Mouse (Mus musculus): ENCODE data around the gene Apba2.

Gene Apba2

GRCm38 (mm10) chr7:64658914-64659313, 157.4 kb downstream of the Apba2 start:
- no peak for DNase-seq (ENCODE audit: low spot score in 2 of 2)

- DNase-seq (ENCODE audit: low spot score in 2 of 2) = no peak
These were observed 157.8 kb downstream of the Apba2 start for GRCm38 (mm10) chr7:64659328-64659727.

GRCm38 (mm10) chr7:64662506-64662905, 161.0 kb downstream of the Apba2 start:
- DNase-seq (ENCODE audit: low spot score in 2 of 2) = no peak

GRCm38 (mm10) chr7:64663600-64663999, 162.1 kb downstream of the Apba2 start:
- no peak for DNase-seq (ENCODE audit: low spot score in 2 of 2)

- DNase-seq (ENCODE audit: low spot score in 2 of 2) = no peak
These were observed 163.6 kb downstream of the Apba2 start for GRCm38 (mm10) chr7:64665120-64665519.

- no peak for DNase-seq (ENCODE audit: low spot score in 2 of 2)
These were observed 164.3 kb downstream of the Apba2 start for GRCm38 (mm10) chr7:64665716-64666298.

- DNase-seq (ENCODE audit: low spot score in 2 of 2) = no peak
These were observed 166.5 kb downstream of the Apba2 start for GRCm38 (mm10) chr7:64667959-64668358.

- DNase-seq (ENCODE audit: low spot score in 2 of 2) = no peak
These were observed 178.4 kb downstream of the Apba2 start for GRCm38 (mm10) chr7:64679771-64680479.

- DNase-seq (ENCODE audit: low spot score in 2 of 2) = no peak
These were observed 183.4 kb downstream of the Apba2 start for GRCm38 (mm10) chr7:64684893-64685292.

GRCm38 (mm10) chr7:64688115-64688817, 186.8 kb downstream of the Apba2 start:
- no peak for DNase-seq (ENCODE audit: low spot score in 2 of 2)

- DNase-seq (ENCODE audit: low spot score in 2 of 2) = no peak
These were observed 190.3 kb downstream of the Apba2 start for GRCm38 (mm10) chr7:64691831-64692230.

GRCm38 (mm10) chr7:64694937-64695336, 193.4 kb downstream of the Apba2 start:
- no peak for DNase-seq (ENCODE audit: low spot score in 2 of 2)

GRCm38 (mm10) chr7:64696521-64697281, 195.2 kb downstream of the Apba2 start:
- DNase-seq (ENCODE audit: low spot score in 2 of 2) = no peak

- DNase-seq (ENCODE audit: low spot score in 2 of 2) = no peak
These were observed 196.4 kb downstream of the Apba2 start for GRCm38 (mm10) chr7:64697791-64698337.

GRCm38 (mm10) chr7:64704060-64704595, 202.6 kb downstream of the Apba2 start:
- DNase-seq (ENCODE audit: low spot score in 2 of 2) = no peak

GRCm38 (mm10) chr7:64708176-64708575, 206.7 kb downstream of the Apba2 start:
- no peak for DNase-seq (ENCODE audit: low spot score in 2 of 2)

- no peak for DNase-seq (ENCODE audit: low spot score in 2 of 2)
These were observed 208.2 kb downstream of the Apba2 start for GRCm38 (mm10) chr7:64709520-64710262.

- DNase-seq (ENCODE audit: low spot score in 2 of 2) = no peak
These were observed 214.8 kb downstream of the Apba2 start for GRCm38 (mm10) chr7:64716286-64716685.

- no peak for DNase-seq (ENCODE audit: low spot score in 2 of 2)
These were observed 221.8 kb downstream of the Apba2 start for GRCm38 (mm10) chr7:64723313-64723712.

- no peak for DNase-seq (ENCODE audit: low spot score in 2 of 2)
These were observed 222.9 kb downstream of the Apba2 start for GRCm38 (mm10) chr7:64724409-64724808.

All from frontal cortex, postnatal 25 days (tissue).